Mouse (Mus musculus) neural tube, embryonic 14.5 days (tissue): Measurements from ENCODE around the gene Tmco5b. TPM values are rescaled to one million over a fixed set of nuclear protein-coding genes. Genes with fewer than 3 reads are reported as not detected.

ENCODE experiments used
- ATAC-seq: fragments of 200-750 bp; cut with Nextera tagmentation; 2 replicates; pipeline ENCODE4 v1.8.0; 2017; ENCODE audit warnings: low read depth, mild to moderate bottlenecking, moderate TSS enrichment, moderate library complexity
- H3K27ac ChIP-seq: fragments of 300-500 bp; sonication (generic); 2 replicates; pipeline ENCODE4 v1.5.1; 2014; ENCODE audit warnings: low read depth, mild to moderate bottlenecking, control low read depth, low read length, moderate library complexity, mixed read lengths
- H3K27me3 ChIP-seq: fragments of 300-500 bp; sonication (generic); 2 replicates; pipeline ENCODE4 v1.6.1; 2014; ENCODE audit warnings: low read length; ENCODE audit not compliant: control insufficient read depth, insufficient read depth
- H3K36me3 ChIP-seq: fragments of 300-500 bp; sonication (generic); 2 replicates; pipeline ENCODE4 v1.6.1; 2014; ENCODE audit warnings: low read length, mixed read lengths; ENCODE audit not compliant: control insufficient read depth, insufficient read depth
- H3K4me1 ChIP-seq: fragments of 300-500 bp; sonication (generic); 2 replicates; pipeline ENCODE4 v1.6.1; 2014; ENCODE audit warnings: low read length; ENCODE audit not compliant: control insufficient read depth, insufficient read depth
- H3K4me2 ChIP-seq: fragments of 300-500 bp; sonication (generic); 2 replicates; pipeline ENCODE4 v1.6.1; 2014; ENCODE audit warnings: mild to moderate bottlenecking, low read depth, low read length, control low read depth
- H3K4me3 ChIP-seq: fragments of 300-500 bp; sonication (generic); 2 replicates; pipeline ENCODE4 v1.5.1; 2014; ENCODE audit warnings: low read depth, low read length, control low read depth, mixed read lengths
- H3K9ac ChIP-seq: fragments of 300-500 bp; sonication (generic); replicated peaks from 2 replicates; pipeline ENCODE4 v1.6.1; 2014; ENCODE audit warnings: low read depth, mild to moderate bottlenecking, control low read depth, low read length, mixed read lengths
- H3K9me3 ChIP-seq: fragments of 300-500 bp; sonication (generic); 2 replicates; pipeline ENCODE4 v1.6.1; 2016; ENCODE audit warnings: low read length; ENCODE audit not compliant: control insufficient read depth
- WGBS: fragments of 180-500 bp; shearing (Covaris S2); extraction: QIAGEN DNeasy Blood & Tissue Kit; methylation state at CpG from one replicate; pipeline ENCODE4 v1.1.7; 2014; 5-methylcytosine and 5-hydroxymethylcytosine counted together
- polyA plus RNA-seq: library from polyadenylated mRNA; unstranded; fragments of >200 nt; fragmentation: Nextera tagmentation; extraction: Ambion mirVana; gene quantifications from 2 replicates; pipeline ENCODE4 v1.2.1, GENCODE M21; 2014

The Tmco5b gene
- not detected in 2 replicates for polyA plus RNA-seq

GRCm38 (mm10) chr2:113285432-113285831 lies at the start of gene Tmco5b:
TSS of gene Tmco5b (plus strand) at chr2:113285732.
- WGBS, result 86% methylated on average over 2 of the region's 2 CpGs

GRCm38 (mm10) chr2:113236993-113237392 lies 48.5 kb upstream of the Tmco5b start:
- no peak overlapping the region for H3K4me3 ChIP-seq
- ATAC-seq, result no peak
- H3K36me3 ChIP-seq, result no peaks in the 10 kb centered on the region
- no peak overlapping the region for H3K27ac ChIP-seq
- H3K4me1 ChIP-seq, result no peaks in the 10 kb centered on the region
- no peak overlapping the region for H3K9ac ChIP-seq
- H3K4me2 ChIP-seq, result no peak overlapping the region
- H3K27me3 ChIP-seq, result no peaks in the 10 kb centered on the region
- no peaks in the 10 kb centered on the region for H3K9me3 ChIP-seq
- 57% methylated on average over 1 of the region's 1 CpGs for WGBS

More at GRCm38 (mm10) chr2:113285432-113285831, at the start of gene Tmco5b:
- H3K27me3 ChIP-seq, result no peaks in the 10 kb centered on the region
- no peak within 1 kb of the TSS for H3K4me2 ChIP-seq
- no peak for ATAC-seq
- H3K9ac ChIP-seq, result no peak within 1 kb of the TSS
- no peak within 1 kb of the TSS for H3K4me3 ChIP-seq
- no peaks in the 10 kb centered on the region for H3K4me1 ChIP-seq
- no peak within 1 kb of the TSS for H3K27ac ChIP-seq
- no peaks in the 10 kb centered on the region for H3K9me3 ChIP-seq
- H3K36me3 ChIP-seq, result no peaks in the 10 kb centered on the region

GRCm38 (mm10) chr2:113238871-113239270 lies 46.7 kb upstream of the Tmco5b start:
- Histone ChIP-seq H3K4me3 (no peak overlapping the region), H3K9ac (no peak overlapping the region), H3K9me3 (no peaks in the 10 kb centered on the region), H3K27ac (no peak overlapping the region), H3K4me1 (no peaks in the 10 kb centered on the region), H3K4me2 (no peak overlapping the region), H3K27me3 (no peaks in the 10 kb centered on the region), H3K36me3 (no peaks in the 10 kb centered on the region)
- ATAC-seq, result no peak; the same call in 1 of the 2 replicates
- 48% methylated on average over 5 of the region's 5 CpGs for WGBS

- H3K27me3 ChIP-seq, result no peaks in the 10 kb centered on the region
- H3K36me3 ChIP-seq, result no peaks in the 10 kb centered on the region
- 0 out of 2 replicates have a peak overlapping the region, but pooled peaks have one; percentile 21 for H3K9ac ChIP-seq
- H3K9me3 ChIP-seq, result no peaks in the 10 kb centered on the region
- peak; percentile 58 for ATAC-seq
- 42% methylated on average over 18 of the region's 18 CpGs for WGBS
- no peak overlapping the region for H3K4me3 ChIP-seq
- H3K27ac ChIP-seq, result no peak overlapping the region
- no peak overlapping the region for H3K4me2 ChIP-seq
- no peaks in the 10 kb centered on the region for H3K4me1 ChIP-seq
These were observed 17.1 kb downstream of the Tmco5b start for GRCm38 (mm10) chr2:113302349-113303239.

- peak; percentile 67 for ATAC-seq
- Histone ChIP-seq H3K4me3 (no peak overlapping the region), H3K4me1 (no peaks in the 10 kb centered on the region), H3K4me2 (no peak overlapping the region), H3K27me3 (no peaks in the 10 kb centered on the region), H3K9me3 (no peaks in the 10 kb centered on the region), H3K27ac (no peak overlapping the region), H3K36me3 (no peaks in the 10 kb centered on the region), H3K9ac (no peak overlapping the region)
- WGBS, result 70% methylated on average over 4 of the region's 4 CpGs
These were observed 17.7 kb downstream of the Tmco5b start for GRCm38 (mm10) chr2:113303240-113303538.

GRCm38 (mm10) chr2:113305339-113305738 lies 19.8 kb downstream of the Tmco5b start:
- Histone ChIP-seq H3K4me3 (no peak overlapping the region), H3K4me1 (no peaks in the 10 kb centered on the region), H3K4me2 (no peak overlapping the region), H3K27ac (no peak overlapping the region), H3K9ac (no peak overlapping the region), H3K27me3 (no peaks in the 10 kb centered on the region), H3K9me3 (no peaks in the 10 kb centered on the region), H3K36me3 (no peaks in the 10 kb centered on the region)
- WGBS, result 15% methylated on average over 4 of the region's 4 CpGs
- ATAC-seq, result peak; percentile 62; the same call in 1 of the 2 replicates

- no peak overlapping the region for H3K4me2 ChIP-seq
- no peaks in the 10 kb centered on the region for H3K36me3 ChIP-seq
- no peak overlapping the region for H3K4me3 ChIP-seq
- ATAC-seq, result no peak
- H3K27me3 ChIP-seq, result no peaks in the 10 kb centered on the region
- H3K9ac ChIP-seq, result no peak overlapping the region
- WGBS, result 64% methylated on average over 3 of the region's 3 CpGs
- no peaks in the 10 kb centered on the region for H3K4me1 ChIP-seq
- H3K9me3 ChIP-seq, result no peaks in the 10 kb centered on the region
- H3K27ac ChIP-seq, result no peak overlapping the region
These were observed 25.7 kb downstream of the Tmco5b start for GRCm38 (mm10) chr2:113311211-113311610.

GRCm38 (mm10) chr2:113323016-113323415 lies 37.5 kb downstream of the Tmco5b start:
- 46% methylated on average over 7 of the region's 7 CpGs for WGBS
- Histone ChIP-seq H3K9me3 (no peaks in the 10 kb centered on the region), H3K4me3 (no peak overlapping the region), H3K4me2 (no peak overlapping the region), H3K27me3 (no peaks in the 10 kb centered on the region), H3K4me1 (no peaks in the 10 kb centered on the region), H3K27ac (no peak overlapping the region), H3K36me3 (no peaks in the 10 kb centered on the region), H3K9ac (no peak overlapping the region)
- no peak for ATAC-seq

- Histone ChIP-seq H3K27me3 (no peaks in the 10 kb centered on the region), H3K36me3 (no peaks in the 10 kb centered on the region), H3K4me2 (no peak overlapping the region), H3K27ac (no peak overlapping the region), H3K9ac (no peak overlapping the region), H3K4me1 (no peaks in the 10 kb centered on the region), H3K4me3 (no peak overlapping the region), H3K9me3 (no peaks in the 10 kb centered on the region)
- ATAC-seq, result no peak
- 56% methylated on average over 9 of the region's 9 CpGs for WGBS
These were observed 48.4 kb downstream of the Tmco5b start for GRCm38 (mm10) chr2:113333799-113334541.
